24 mouse cellular contexts compared by ENCODE assay signal in the genomic region with DNA sequence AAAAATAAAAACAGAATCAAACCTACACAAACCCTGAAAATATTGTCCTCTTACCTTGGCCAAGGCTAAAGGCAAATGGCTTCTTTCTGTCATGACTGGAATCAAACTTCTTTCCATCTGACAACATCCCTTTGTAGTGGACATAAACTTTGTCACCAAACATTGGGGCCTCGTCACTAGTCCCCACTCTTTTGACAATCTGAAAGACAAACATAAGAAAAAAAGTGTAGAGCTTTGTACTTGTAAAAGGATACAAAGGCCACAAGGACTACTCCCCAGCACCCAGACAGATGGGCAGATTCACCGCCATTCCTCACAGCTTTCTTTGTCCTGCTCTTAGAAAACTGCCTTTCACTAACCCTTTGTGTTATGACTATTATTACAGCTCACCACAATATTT.
DNase-seq lines count a peak whose midpoint lies in the region; ATAC-seq and TF ChIP-seq lines count a peak whose summit lies in the region.
"Had no signal": no experiment of that assay in that cellular context is flagged by ENCODE, and none has a peak within 500 bp of the region (broad histone marks: within the 10 kb centered on the region; RNA-seq: fewer than 3 reads in every experiment).

No protein-coding gene starts in this region.

- no peak for TF ChIP-seq EP300 in liver, embryonic 14.5 days (IDR thresholded peaks at IDR 0.05; ENCODE audit: low read depth)
- TF ChIP-seq EP300 in liver, postnatal 0 days (IDR thresholded peaks at IDR 0.05; ENCODE audit: low read depth), result no peak

- no peaks in the 10 kb centered on the region for H3K9me3 ChIP-seq in liver, embryonic 11.5 days (ENCODE audit: control insufficient read depth, low read length)
- no peaks in the 10 kb centered on the region for H3K9me3 ChIP-seq in liver, embryonic 14.5 days (ENCODE audit: control insufficient read depth, low read length)
- H3K9me3 ChIP-seq in liver, postnatal 0 days (ENCODE audit: low read length), result no peaks in the 10 kb centered on the region
- H3K9me3 ChIP-seq in midbrain, embryonic 16.5 days (replicated peaks; ENCODE audit: control insufficient read depth, low read length, poor library complexity, severe bottlenecking), result no peaks in the 10 kb centered on the region
- H3K9me3 ChIP-seq: embryonic facial prominence, embryonic 12.5 days; G1E; hindbrain, embryonic 12.5 days; hindbrain, embryonic 15.5 days had no signal

- H3K4me3 ChIP-seq in gastrocnemius, adult 2 months, result no peak overlapping the region
- no peak overlapping the region for H3K4me3 ChIP-seq in liver, embryonic 11.5 days (ENCODE audit: low read depth, low read length)
- H3K4me3 ChIP-seq in liver, embryonic 14.5 days (ENCODE audit: insufficient read depth in 1 of 2, low read depth in 2 of 2, low read length in 2 of 2), result no peak overlapping the region
- H3K4me3 ChIP-seq in liver, postnatal 0 days (ENCODE audit: low read depth, low read length), result no peak overlapping the region
- H3K4me3 ChIP-seq in midbrain, embryonic 16.5 days (ENCODE audit: low read depth, low read length), result no peak overlapping the region
- H3K4me3 ChIP-seq: embryonic facial prominence, embryonic 12.5 days; hindbrain, embryonic 12.5 days; hindbrain, embryonic 15.5 days had no signal

- H3K27ac ChIP-seq in gastrocnemius, adult 2 months, result peak overlapping the region; percentile 80
- H3K27ac ChIP-seq in liver, embryonic 11.5 days (ENCODE audit: low read depth, low read length), result peak overlapping the region; percentile 60; the same call in 1 of the 2 replicates
- H3K27ac ChIP-seq in liver, embryonic 14.5 days, result no peak overlapping the region; the same call in 1 of the 2 replicates
- peak overlapping the region; percentile 81 for H3K27ac ChIP-seq in liver, postnatal 0 days (ENCODE audit: low read depth)
- no peak overlapping the region for H3K27ac ChIP-seq in midbrain, embryonic 16.5 days (ENCODE audit: low read length)
- H3K27ac ChIP-seq: embryonic facial prominence, embryonic 12.5 days; hindbrain, embryonic 12.5 days; hindbrain, embryonic 15.5 days had no signal

- peak overlapping the region; percentile 19; the same call in 1 of the 2 replicates for H3K4me2 ChIP-seq in liver, embryonic 11.5 days
- 0 out of 2 replicates have a peak overlapping the region, but pooled peaks have one; percentile 18 for H3K4me2 ChIP-seq in liver, embryonic 14.5 days (ENCODE audit: low read depth)
- no peak overlapping the region for H3K4me2 ChIP-seq in liver, postnatal 0 days (ENCODE audit: low read depth, low read length)
- no peak overlapping the region for H3K4me2 ChIP-seq in midbrain, embryonic 16.5 days (ENCODE audit: low read length)
- H3K4me2 ChIP-seq: embryonic facial prominence, embryonic 12.5 days; heart, embryonic 11.5 days; hindbrain, embryonic 12.5 days; hindbrain, embryonic 15.5 days had no signal

- H3K4me1 ChIP-seq in liver, embryonic 11.5 days (replicated peaks; ENCODE audit: control insufficient read depth, insufficient read depth, low read length), result peaks cover 15% of the 10 kb centered on the region
- peaks cover 0 to 9% of the 10 kb centered on the region in 2 experiments; a peak in 3 of 4 replicates for H3K4me1 ChIP-seq in liver, embryonic 14.5 days (replicated peaks; ENCODE audit: control insufficient read depth in 2 of 2, insufficient read depth in 2 of 2, low read length in 1 of 2)
- peaks cover 27% of the 10 kb centered on the region for H3K4me1 ChIP-seq in liver, postnatal 0 days (ENCODE audit: insufficient read depth)
- no peaks in the 10 kb centered on the region; the same call in 1 of the 2 replicates for H3K4me1 ChIP-seq in midbrain, embryonic 16.5 days (ENCODE audit: control insufficient read depth, insufficient read depth, low read length)
- H3K4me1 ChIP-seq: embryonic facial prominence, embryonic 12.5 days; hindbrain, embryonic 12.5 days; hindbrain, embryonic 15.5 days had no signal

- no peak overlapping the region for H3K9ac ChIP-seq in liver, embryonic 11.5 days (ENCODE audit: low read depth, low read length)
- no peak overlapping the region for H3K9ac ChIP-seq in liver, embryonic 14.5 days (replicated peaks)
- no peak overlapping the region for H3K9ac ChIP-seq in liver, postnatal 0 days (replicated peaks)
- H3K9ac ChIP-seq in midbrain, embryonic 16.5 days (ENCODE audit: low read depth, low read length), result no peak overlapping the region
- H3K9ac ChIP-seq: embryonic facial prominence, embryonic 12.5 days; forebrain, postnatal 0 days; hindbrain, embryonic 12.5 days; hindbrain, embryonic 15.5 days had no signal

- no peak for DNase-seq in gastrocnemius, adult 2 months
- DNase-seq in gastrocnemius, postnatal 36 days, result no peak
- DNase-seq in liver, embryonic 11.5 days (ENCODE audit: low spot score), result no peak
- DNase-seq in liver, embryonic 14.5 days (ENCODE audit: low read depth in 3 of 3, low spot score in 3 of 3), result peak in 2 of 3 experiments; percentile 13 to 16
- no peak for DNase-seq in liver, postnatal 0 days
- DNase-seq in ovary, adult 18-20 months (ENCODE audit: low spot score), result no peak
- no peak for DNase-seq in spleen, adult 18-20 months
- DNase-seq: adrenal gland, postnatal 10 days; adrenal gland, postnatal 36 days; B cell, adult 2 months; cerebellum, adult 18-20 months; cerebellum, adult 9-10 months; cerebellum, postnatal 14 days; forebrain, postnatal 0 days; gastrocnemius, postnatal 25 days had no signal

- no peaks in the 10 kb centered on the region for H3K27me3 ChIP-seq in liver, embryonic 11.5 days (replicated peaks; ENCODE audit: control insufficient read depth, insufficient read depth, low read length)
- no peaks in the 10 kb centered on the region for H3K27me3 ChIP-seq in liver, embryonic 14.5 days (ENCODE audit: control insufficient read depth, insufficient read depth, low read length)
- H3K27me3 ChIP-seq in liver, postnatal 0 days (ENCODE audit: insufficient read depth, low read length), result no peaks in the 10 kb centered on the region
- no peaks in the 10 kb centered on the region for H3K27me3 ChIP-seq in midbrain, embryonic 16.5 days (ENCODE audit: control insufficient read depth, insufficient read depth, low read depth, low read length)
- H3K27me3 ChIP-seq: CH12.LX; embryonic facial prominence, embryonic 12.5 days; hindbrain, embryonic 12.5 days; hindbrain, embryonic 15.5 days; Patski had no signal

- H3K36me3 ChIP-seq in liver, embryonic 11.5 days (ENCODE audit: control insufficient read depth, insufficient read depth, low read length), result peaks cover 3% of the 10 kb centered on the region; the same call in 1 of the 2 replicates
- no peaks in the 10 kb centered on the region for H3K36me3 ChIP-seq in liver, embryonic 14.5 days (replicated peaks; ENCODE audit: control insufficient read depth, insufficient read depth, low read depth)
- peaks cover 27% of the 10 kb centered on the region for H3K36me3 ChIP-seq in liver, postnatal 0 days (replicated peaks; ENCODE audit: insufficient read depth, low read length)
- 0 out of 2 replicates have a peak, but pooled peaks cover 2% of the 10 kb centered on the region for H3K36me3 ChIP-seq in midbrain, embryonic 16.5 days (ENCODE audit: control insufficient read depth, insufficient read depth, low read length)

- no peak for ATAC-seq in liver, embryonic 11.5 days (replicated peaks; ENCODE audit: low FRiP score)
- peak; percentile 39; the same call in 1 of the 2 replicates for ATAC-seq in liver, embryonic 14.5 days (ENCODE audit: insufficient read depth)
- peak; percentile 65 for ATAC-seq in liver, postnatal 0 days
- no peak for ATAC-seq in midbrain, embryonic 16.5 days
- ATAC-seq: forebrain, embryonic 14.5 days; forebrain, postnatal 0 days; Patski had no signal

- WGBS in liver, embryonic 11.5 days, result 74% methylated on average over 2 of the region's 2 CpGs
- WGBS in liver, embryonic 14.5 days (ENCODE audit: insufficient replicate concordance), result 57% methylated on average over 2 of the region's 2 CpGs
- WGBS in liver, postnatal 0 days (ENCODE audit: insufficient replicate concordance), result 81% methylated on average over 2 of the region's 2 CpGs
- 57% methylated on average over 2 of the region's 2 CpGs for WGBS in midbrain, embryonic 16.5 days

- TF ChIP-seq CTCF in gastrocnemius, adult 2 months (IDR thresholded peaks at IDR 0.05), result no peak
- TF ChIP-seq CTCF in liver, embryonic 14.5 days (IDR thresholded peaks at IDR 0.05; ENCODE audit: low read depth), result no peak
- no peak for TF ChIP-seq CTCF in liver, postnatal 0 days (IDR thresholded peaks at IDR 0.05; ENCODE audit: low read depth)

- intact Hi-C loops in gastrocnemius, adult 2 months (cut with DNase I), result no loop called here
- intact Hi-C loops in gastrocnemius, postnatal 36 days (cut with DNase I), result no loop called here

Comparison
In these comparisons a context has a peak if more than half of its experiments do, and no peak if none do; other contexts are left out.
1. DNase-seq: peak in liver, embryonic 14.5 days (2 of 3); none in gastrocnemius, adult 2 months (single experiment), gastrocnemius, postnatal 36 days (0 of 2), liver, embryonic 11.5 days (single experiment), liver, postnatal 0 days (single experiment), ovary, adult 18-20 months (single experiment) and spleen, adult 18-20 months (0 of 2).
2. H3K27ac ChIP-seq: peak in gastrocnemius, adult 2 months (single experiment), liver, embryonic 11.5 days (single experiment) and liver, postnatal 0 days (single experiment); none in liver, embryonic 14.5 days (single experiment) and midbrain, embryonic 16.5 days (single experiment).
3. ATAC-seq: peak in liver, embryonic 14.5 days (single experiment) and liver, postnatal 0 days (single experiment); none in liver, embryonic 11.5 days (single experiment) and midbrain, embryonic 16.5 days (single experiment).
4. H3K4me2 ChIP-seq: peak in liver, embryonic 11.5 days (single experiment) and liver, embryonic 14.5 days (single experiment); none in liver, postnatal 0 days (single experiment) and midbrain, embryonic 16.5 days (single experiment).